Mouse (Mus musculus) adrenal gland, adult (tissue): ENCODE measurements around the gene Wnt3a.
"Not testable (repeated sequence)": the region's sequence is repeated elsewhere in the genome, so short reads cannot be mapped to it uniquely, and the experiment has no call there.

Experiments
- DNase-seq, 2 experiments: peaks; one replicate each; pipeline ENCODE4 v3.0.0; 2022 to 2023; ENCODE audit warnings: low spot score in 1 of 2; ENCODE audit not compliant: inconsistent age in 2 of 2

The Wnt3a gene

GRCm38 (mm10) chr11:59308164-59308542 is 17.6 kb upstream of the Wnt3a start:
- no peak for DNase-seq

- peak; percentile 84 to 93 for DNase-seq
Observed at GRCm38 (mm10) chr11:59307422-59308163, 17.0 kb upstream of the Wnt3a start.

GRCm38 (mm10) chr11:59306461-59307421 is 16.2 kb upstream of the Wnt3a start, which contains the start of gene Wnt9a:
TSS of gene Wnt9a (plus strand) at chr11:59306928.
- peak; percentile 76 to 86 for DNase-seq

- DNase-seq: no peak
Observed at GRCm38 (mm10) chr11:59305821-59306215, 15.3 kb upstream of the Wnt3a start.

GRCm38 (mm10) chr11:59305008-59305820 is 14.7 kb upstream of the Wnt3a start:
- DNase-seq: no peak

GRCm38 (mm10) chr11:59302700-59303569 is 12.4 kb upstream of the Wnt3a start:
- peak; percentile 81 to 95 for DNase-seq

GRCm38 (mm10) chr11:59301053-59301452 is 10.5 kb upstream of the Wnt3a start:
- not testable (repeated sequence) for DNase-seq

GRCm38 (mm10) chr11:59300185-59300584 is 9.6 kb upstream of the Wnt3a start:
- peak; percentile 28 to 67 for DNase-seq

GRCm38 (mm10) chr11:59297941-59298340 is 7.4 kb upstream of the Wnt3a start:
- DNase-seq: peak; percentile 34 to 73

GRCm38 (mm10) chr11:59293616-59294015 is 3.1 kb upstream of the Wnt3a start:
- peak; percentile 61 to 83 for DNase-seq

- DNase-seq: no peak
Observed at GRCm38 (mm10) chr11:59289706-59290105, 846 bp downstream of the Wnt3a start.

- DNase-seq: no peak
Observed at GRCm38 (mm10) chr11:59284146-59284545, 6.4 kb downstream of the Wnt3a start.

- DNase-seq: peak; percentile 29 to 60
Observed at GRCm38 (mm10) chr11:59282933-59283332, 7.6 kb downstream of the Wnt3a start.

GRCm38 (mm10) chr11:59282111-59282510 is 8.4 kb downstream of the Wnt3a start:
- DNase-seq: no peak

GRCm38 (mm10) chr11:59278047-59278446 is 12.5 kb downstream of the Wnt3a start:
- DNase-seq: no peak

GRCm38 (mm10) chr11:59276877-59277276 is 13.7 kb downstream of the Wnt3a start:
- DNase-seq: no peak

GRCm38 (mm10) chr11:59274184-59274583 is 16.4 kb downstream of the Wnt3a start:
- no peak for DNase-seq

- DNase-seq: no peak
Observed at GRCm38 (mm10) chr11:59266727-59267126, 23.8 kb downstream of the Wnt3a start.

- no peak for DNase-seq
Observed at GRCm38 (mm10) chr11:59265154-59265813, 25.3 kb downstream of the Wnt3a start.
